28 mouse cellular contexts compared by ENCODE assay signal in genomic region chr3:116014901-116015300, GRCm38 (mm10).
"Had no signal": no experiment of that assay in that cellular context is flagged by ENCODE, and none has a peak within 500 bp of the region (broad histone marks: within the 10 kb centered on the region; RNA-seq: fewer than 3 reads in every experiment).

No protein-coding gene starts in this region.

- H3K4me2 ChIP-seq: heart, embryonic 11.5 days; heart, embryonic 13.5 days; heart, embryonic 15.5 days; hindbrain, embryonic 12.5 days; hindbrain, embryonic 14.5 days; limb, embryonic 12.5 days; liver, embryonic 11.5 days; liver, embryonic 13.5 days; liver, embryonic 15.5 days had no signal

- DNase-seq: gastrocnemius, adult 2 months; gastrocnemius, postnatal 10 days; gastrocnemius, postnatal 25 days; heart, adult 2 months; heart, postnatal 14 days; heart, postnatal 36 days; kidney, adult 18-20 months; kidney, adult 8-10 months; kidney, postnatal 10 days; kidney, postnatal 25 days; kidney, postnatal 4 days; liver; liver, embryonic 13.5 days; liver, postnatal 0 days had no signal

- H3K9ac ChIP-seq: heart, embryonic 13.5 days; heart, embryonic 15.5 days; hindbrain, embryonic 12.5 days; hindbrain, embryonic 14.5 days; limb, embryonic 12.5 days; liver, embryonic 13.5 days; liver, embryonic 15.5 days; liver, postnatal 0 days had no signal

- H3K4me1 ChIP-seq: hindbrain, embryonic 12.5 days; limb, embryonic 10.5 days; limb, embryonic 12.5 days; liver, embryonic 13.5 days; liver, embryonic 15.5 days had no signal

- H3K36me3 ChIP-seq: heart, embryonic 15.5 days; hindbrain, embryonic 10.5 days; hindbrain, embryonic 12.5 days; limb, embryonic 10.5 days; limb, embryonic 12.5 days; liver, embryonic 13.5 days; liver, embryonic 15.5 days had no signal

- H3K27me3 ChIP-seq: heart, embryonic 13.5 days; heart, embryonic 15.5 days; hindbrain, embryonic 12.5 days; limb, embryonic 12.5 days; liver, embryonic 13.5 days; liver, embryonic 15.5 days had no signal

- H3K9me3 ChIP-seq: heart, embryonic 13.5 days; heart, embryonic 15.5 days; hindbrain, embryonic 10.5 days; hindbrain, embryonic 12.5 days; limb, embryonic 10.5 days; limb, embryonic 12.5 days; liver, embryonic 13.5 days; liver, embryonic 15.5 days had no signal

- H3K27ac ChIP-seq: gastrocnemius, adult 2 months; heart, adult 2 months; heart, embryonic 13.5 days; heart, embryonic 15.5 days; hindbrain, embryonic 10.5 days; hindbrain, embryonic 12.5 days; hindbrain, embryonic 14.5 days; left cerebral cortex, adult 2 months; limb, embryonic 10.5 days; limb, embryonic 12.5 days; liver, embryonic 13.5 days; liver, embryonic 15.5 days had no signal

- H3K4me3 ChIP-seq: gastrocnemius, adult 2 months; heart, adult 2 months; heart, embryonic 13.5 days; heart, embryonic 15.5 days; hindbrain, embryonic 10.5 days; hindbrain, embryonic 12.5 days; left cerebral cortex, adult 2 months; limb, embryonic 10.5 days; limb, embryonic 12.5 days; liver, embryonic 13.5 days; liver, embryonic 15.5 days had no signal

- ATAC-seq: hindbrain, embryonic 16.5 days; inflammation-experienced regulatory T-cells, adult 6 months; intestine, postnatal 0 days; liver, postnatal 0 days had no signal
